Mouse (Mus musculus): Measurements from ENCODE around the gene Mlst8. TPM values are rescaled to one million over a fixed set of nuclear protein-coding genes. Genes with fewer than 3 reads are reported as not detected.
A peak's percentile ranks its signal among the peaks of the same experiment; 100 is the strongest.

The Mlst8 gene
- polyA plus RNA-seq, 1 experiment from 2014 or later: 17.8 TPM

DNA sequence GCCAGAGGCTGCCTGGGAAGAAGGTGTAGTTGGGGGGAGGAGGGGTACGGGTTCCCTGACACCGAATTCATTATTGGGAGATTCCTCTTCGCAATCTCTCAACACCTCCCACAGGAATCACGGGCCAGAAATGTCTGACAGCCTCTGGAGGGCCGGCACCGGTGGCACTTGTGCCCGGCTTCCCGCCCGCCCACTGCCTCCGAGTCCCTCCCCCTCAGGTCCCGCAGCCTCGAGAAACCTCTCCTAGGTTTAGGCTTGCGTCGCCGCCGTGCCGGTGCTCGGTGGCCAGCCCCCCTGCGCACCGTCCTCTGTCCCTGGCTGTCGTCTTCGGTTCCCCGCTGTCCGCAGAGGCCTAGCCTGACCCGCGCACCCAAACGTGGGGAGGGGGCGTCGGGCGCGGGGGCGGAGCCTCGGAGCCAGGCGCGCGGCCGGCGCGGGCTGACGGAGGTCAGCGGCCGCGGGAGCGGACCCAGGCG lies 9.3 kb upstream of the Mlst8 start, which contains the start of gene Caskin1:
Caskin1 (plus strand) TSS at position 416 of the 476 bp plus-strand sequence.
- no peak within 1 kb of the TSS for H3K27ac ChIP-seq (ENCODE audit: poor library complexity, severe bottlenecking)
- H3K36me3 ChIP-seq: no peaks in the 10 kb centered on the region

DNA sequence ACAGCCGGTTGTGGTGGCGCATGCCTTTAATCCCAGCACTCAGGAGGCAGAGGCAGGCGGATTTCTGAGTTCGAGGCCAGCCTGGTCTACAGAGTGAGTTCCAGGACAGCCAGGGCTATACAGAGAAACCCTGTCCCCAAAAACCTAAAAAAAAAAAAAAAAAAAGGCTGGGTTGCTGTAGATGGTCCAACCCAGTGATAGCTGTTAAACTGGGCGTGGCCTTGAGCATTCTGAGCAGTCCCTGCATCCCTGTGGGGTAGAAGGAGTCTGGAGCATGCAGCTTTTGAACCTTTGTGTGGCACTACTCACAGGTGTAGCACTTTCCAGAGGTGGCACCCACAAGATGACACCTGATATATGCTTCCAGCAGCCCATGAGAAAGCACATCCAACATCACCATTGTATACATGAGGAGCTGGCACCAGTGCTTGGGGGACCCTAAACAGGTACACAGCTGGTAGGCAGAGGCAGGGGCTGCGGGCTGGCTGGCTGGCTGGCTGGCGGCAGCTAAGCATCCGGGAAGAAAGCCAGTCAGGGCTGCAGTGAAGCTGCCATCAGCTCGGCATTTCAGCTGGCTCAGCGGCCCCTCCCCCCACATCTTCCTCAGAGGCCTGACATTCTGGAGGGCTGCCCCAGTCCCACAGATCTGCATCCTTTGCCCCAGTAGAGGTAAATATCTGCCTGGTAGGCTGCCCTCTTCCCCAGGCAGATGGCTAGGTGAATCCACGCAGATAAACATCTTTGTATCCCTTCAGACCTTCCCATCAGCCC lies 6.4 kb upstream of the Mlst8 start:
- Histone ChIP-seq H3K4me1 (replicated peaks) (peaks cover 18% of the 10 kb centered on the region), H3K4me2 (no peak overlapping the region), H3K27me3 (replicated peaks) (peaks cover 41% of the 10 kb centered on the region), H3K27ac (ENCODE audit: poor library complexity, severe bottlenecking) (no peak overlapping the region), H3K4me3 (no peak overlapping the region), H3K36me3 (no peaks in the 10 kb centered on the region), H3K9ac (no peak overlapping the region), H3K9me3 (replicated peaks) (no peaks in the 10 kb centered on the region)
- ATAC-seq (ENCODE audit: insufficient number of reproducible peaks, low FRiP score): no peak
- WGBS: 39% methylated on average over 11 of the region's 11 CpGs

More for the DNA sequence above, 9.3 kb upstream of the Mlst8 start, which contains the start of gene Caskin1:
- Histone ChIP-seq H3K4me1 (replicated peaks) (peaks cover 18% of the 10 kb centered on the region), H3K9me3 (replicated peaks) (no peaks in the 10 kb centered on the region), H3K27me3 (replicated peaks) (peaks cover 55% of the 10 kb centered on the region), H3K9ac (peak within 1 kb of the TSS; percentile 83), H3K4me2 (peak within 1 kb of the TSS; percentile 99), H3K4me3 (peak within 1 kb of the TSS; percentile 64)
- WGBS: under 1% methylated on average over 43 of the region's 45 CpGs
- peak; percentile 31 for ATAC-seq (ENCODE audit: insufficient number of reproducible peaks, low FRiP score)

DNA sequence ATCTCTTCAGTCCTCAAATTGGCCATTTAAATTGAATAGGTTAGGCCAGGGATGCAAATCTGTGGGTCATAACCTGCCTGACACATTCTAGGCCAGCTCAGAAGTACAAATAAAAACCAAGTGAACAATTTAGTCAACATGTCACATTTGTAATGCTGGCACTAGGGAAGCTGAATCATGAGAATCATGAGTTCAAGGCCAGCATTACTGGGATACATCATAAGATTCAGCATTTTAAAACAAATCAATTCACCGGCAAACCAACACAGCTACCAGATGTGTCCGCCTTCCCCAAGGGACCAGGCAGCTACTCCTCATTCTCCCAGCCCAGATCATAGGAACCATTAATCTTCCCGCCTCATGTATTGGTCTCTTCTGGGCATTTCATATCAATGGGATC lies 4.6 kb upstream of the Mlst8 start:
- peaks cover 17% of the 10 kb centered on the region for H3K4me1 ChIP-seq (replicated peaks)
- H3K27ac ChIP-seq (ENCODE audit: poor library complexity, severe bottlenecking): no peak overlapping the region
- no peak for ATAC-seq (ENCODE audit: insufficient number of reproducible peaks, low FRiP score)
- peaks cover 24% of the 10 kb centered on the region for H3K27me3 ChIP-seq (replicated peaks)
- H3K4me3 ChIP-seq: no peak overlapping the region
- no peaks in the 10 kb centered on the region for H3K36me3 ChIP-seq
- 81% methylated on average over 3 of the region's 3 CpGs for WGBS
- no peak overlapping the region for H3K4me2 ChIP-seq
- H3K9ac ChIP-seq: no peak overlapping the region
- H3K9me3 ChIP-seq (replicated peaks): no peaks in the 10 kb centered on the region

DNA sequence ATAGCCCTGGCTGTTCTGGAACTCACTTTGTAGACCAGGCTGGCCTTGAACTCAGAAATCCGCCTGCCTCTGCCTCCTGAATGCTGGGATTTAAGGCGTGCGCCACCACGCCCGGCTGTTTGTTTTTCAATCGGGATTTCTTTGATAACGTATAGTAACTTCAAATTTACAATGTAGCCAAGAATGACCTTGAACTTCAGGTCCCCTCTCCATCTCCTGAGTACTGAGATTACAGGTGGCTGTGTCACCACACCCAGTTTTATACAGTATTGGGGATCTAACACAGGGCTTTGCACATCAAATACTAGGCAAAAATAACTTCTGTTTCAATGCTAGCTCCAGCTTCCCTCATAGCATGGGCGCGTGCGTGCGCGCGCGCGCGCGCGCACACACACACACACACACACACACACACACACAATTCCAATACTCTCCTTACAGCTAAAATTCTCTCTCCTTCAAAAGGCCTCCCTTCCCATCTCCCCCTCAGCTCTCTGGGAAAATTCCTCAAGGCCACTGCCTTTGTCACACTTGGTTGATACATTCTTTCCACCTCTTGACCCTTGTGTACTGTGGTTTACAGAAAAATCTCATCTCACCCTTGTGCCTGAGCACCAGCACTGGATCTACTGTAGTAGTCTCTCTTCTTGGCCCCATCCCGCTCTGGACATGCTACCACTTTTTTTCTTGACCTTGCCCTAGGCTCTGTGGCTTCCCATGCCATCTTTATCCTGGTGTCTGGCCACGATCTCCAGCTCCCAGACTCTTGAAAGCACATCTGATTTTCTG lies 2.3 kb upstream of the Mlst8 start:
- Histone ChIP-seq H3K4me2 (no peak overlapping the region), H3K36me3 (peaks cover 15% of the 10 kb centered on the region), H3K4me3 (no peak overlapping the region), H3K27me3 (replicated peaks) (peaks cover 3% of the 10 kb centered on the region; the same call in 1 of the 2 replicates), H3K27ac (ENCODE audit: poor library complexity, severe bottlenecking) (no peak overlapping the region), H3K4me1 (replicated peaks) (peaks cover 21% of the 10 kb centered on the region), H3K9ac (no peak overlapping the region), H3K9me3 (replicated peaks) (no peaks in the 10 kb centered on the region)
- ATAC-seq (ENCODE audit: insufficient number of reproducible peaks, low FRiP score): no peak
- 90% methylated on average over 20 of the region's 20 CpGs for WGBS

DNA sequence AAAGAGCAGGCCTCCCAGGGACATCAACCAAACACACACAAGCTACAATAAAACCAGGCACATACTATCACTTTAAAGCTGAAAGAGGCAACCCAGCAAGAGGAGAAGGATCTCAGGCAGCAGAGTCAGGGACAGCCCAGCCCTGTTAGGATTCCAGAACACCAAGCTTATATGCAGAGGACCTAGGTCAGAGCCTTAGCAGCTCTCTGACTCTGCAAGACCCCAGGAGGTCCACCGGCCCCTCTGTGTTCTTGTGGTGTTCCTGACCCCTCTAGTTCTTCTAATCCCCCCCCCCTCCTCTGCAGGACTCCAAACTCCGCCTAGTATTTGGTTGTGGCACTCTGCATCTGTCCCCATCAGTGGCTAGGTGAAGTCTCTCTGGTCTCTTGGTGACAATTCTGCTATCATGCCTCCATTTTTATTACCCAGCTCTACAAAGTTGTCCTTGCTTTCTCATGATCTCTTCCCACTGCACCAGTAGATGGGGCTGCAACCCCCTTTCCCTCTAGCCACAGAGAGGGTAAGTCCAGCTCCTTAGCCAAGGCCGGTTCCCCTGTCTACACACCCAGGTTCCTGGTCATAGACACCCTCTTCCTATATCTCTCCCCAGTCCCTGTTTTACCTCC lies 1.4 kb upstream of the Mlst8 start:
- Histone ChIP-seq H3K9ac (no peak overlapping the region), H3K36me3 (peaks cover 24% of the 10 kb centered on the region), H3K27me3 (replicated peaks) (no peaks in the 10 kb centered on the region; the same call in 1 of the 2 replicates), H3K27ac (ENCODE audit: poor library complexity, severe bottlenecking) (no peak overlapping the region), H3K4me2 (no peak overlapping the region), H3K4me1 (replicated peaks) (peaks cover 16% of the 10 kb centered on the region), H3K9me3 (replicated peaks) (no peaks in the 10 kb centered on the region), H3K4me3 (no peak overlapping the region)
- ATAC-seq (ENCODE audit: insufficient number of reproducible peaks, low FRiP score): no peak
- 38% methylated on average over 3 of the region's 3 CpGs for WGBS

DNA sequence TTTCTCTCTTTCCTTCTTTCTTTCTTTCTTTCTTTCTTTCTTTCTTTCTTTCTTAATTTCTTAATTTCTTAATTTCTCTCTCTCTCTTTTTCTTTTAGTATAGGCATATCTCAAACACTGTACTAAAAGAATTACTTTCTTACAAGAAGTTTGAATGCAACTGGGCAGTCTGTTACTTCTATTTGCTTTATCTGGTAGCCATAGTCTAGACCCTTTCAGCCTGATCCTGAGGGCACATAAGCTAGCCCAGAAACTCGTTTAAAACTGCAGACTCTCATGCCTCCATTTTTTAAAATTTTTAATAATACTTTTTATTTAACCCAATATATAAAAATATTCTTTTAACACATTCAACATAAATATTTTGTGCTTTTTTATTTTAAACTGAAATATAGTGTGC lies 553 bp upstream of the Mlst8 start:
- H3K27me3 ChIP-seq (replicated peaks): no peaks in the 10 kb centered on the region; the same call in 1 of the 2 replicates
- H3K4me3 ChIP-seq: peak overlapping the region; percentile 79; the same call in 1 of the 2 replicates
- peak overlapping the region; percentile 42 for H3K4me2 ChIP-seq
- no peaks in the 10 kb centered on the region for H3K9me3 ChIP-seq (replicated peaks)
- H3K27ac ChIP-seq (ENCODE audit: poor library complexity, severe bottlenecking): no peak overlapping the region
- ATAC-seq (ENCODE audit: insufficient number of reproducible peaks, low FRiP score): no peak
- H3K9ac ChIP-seq: no peak overlapping the region
- peaks cover 33% of the 10 kb centered on the region for H3K36me3 ChIP-seq
- H3K4me1 ChIP-seq (replicated peaks): peaks cover 16% of the 10 kb centered on the region
- WGBS: 36% methylated on average over 1 of the region's 1 CpGs

DNA sequence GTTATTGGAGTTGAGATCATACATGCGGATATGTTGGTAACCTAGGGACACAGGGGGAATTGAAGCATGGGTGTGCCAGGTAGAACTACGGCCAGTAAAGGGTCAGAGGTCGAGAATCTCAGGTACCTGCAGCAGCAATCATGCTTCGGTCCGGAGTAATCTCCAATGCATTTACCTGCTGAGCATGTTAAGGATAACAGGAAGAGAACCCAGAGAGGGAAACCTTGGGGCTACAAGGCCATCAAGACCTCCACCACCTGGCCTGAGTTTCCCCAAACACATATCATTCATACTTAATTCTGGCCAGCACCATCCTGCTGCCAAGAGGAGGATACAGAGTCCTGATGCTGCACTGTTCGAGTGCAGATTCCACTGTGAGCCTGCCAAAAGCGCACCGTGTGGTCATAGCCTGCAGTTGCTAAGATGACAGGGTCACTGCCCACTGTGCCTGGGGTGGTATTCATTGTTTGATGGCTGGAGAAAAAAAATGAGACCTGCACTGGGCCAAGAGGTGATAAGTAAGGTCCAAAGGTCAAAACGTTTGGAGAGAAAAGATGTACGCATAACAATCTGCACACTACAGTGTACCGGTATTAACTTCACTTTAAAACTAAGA lies 785 bp downstream of the Mlst8 start:
- peaks cover 26% of the 10 kb centered on the region for H3K4me1 ChIP-seq (replicated peaks)
- no peaks in the 10 kb centered on the region for H3K27me3 ChIP-seq (replicated peaks)
- H3K4me3 ChIP-seq: peak overlapping the region; percentile 79
- no peak overlapping the region for H3K27ac ChIP-seq (ENCODE audit: poor library complexity, severe bottlenecking)
- no peaks in the 10 kb centered on the region for H3K9me3 ChIP-seq (replicated peaks)
- peak overlapping the region; percentile 84 for H3K9ac ChIP-seq
- peak overlapping the region; percentile 70 for H3K4me2 ChIP-seq
- ATAC-seq (ENCODE audit: insufficient number of reproducible peaks, low FRiP score): peak; percentile 9; the same call in 1 of the 2 replicates
- 48% methylated on average over 11 of the region's 11 CpGs for WGBS
- H3K36me3 ChIP-seq: peaks cover 46% of the 10 kb centered on the region

DNA sequence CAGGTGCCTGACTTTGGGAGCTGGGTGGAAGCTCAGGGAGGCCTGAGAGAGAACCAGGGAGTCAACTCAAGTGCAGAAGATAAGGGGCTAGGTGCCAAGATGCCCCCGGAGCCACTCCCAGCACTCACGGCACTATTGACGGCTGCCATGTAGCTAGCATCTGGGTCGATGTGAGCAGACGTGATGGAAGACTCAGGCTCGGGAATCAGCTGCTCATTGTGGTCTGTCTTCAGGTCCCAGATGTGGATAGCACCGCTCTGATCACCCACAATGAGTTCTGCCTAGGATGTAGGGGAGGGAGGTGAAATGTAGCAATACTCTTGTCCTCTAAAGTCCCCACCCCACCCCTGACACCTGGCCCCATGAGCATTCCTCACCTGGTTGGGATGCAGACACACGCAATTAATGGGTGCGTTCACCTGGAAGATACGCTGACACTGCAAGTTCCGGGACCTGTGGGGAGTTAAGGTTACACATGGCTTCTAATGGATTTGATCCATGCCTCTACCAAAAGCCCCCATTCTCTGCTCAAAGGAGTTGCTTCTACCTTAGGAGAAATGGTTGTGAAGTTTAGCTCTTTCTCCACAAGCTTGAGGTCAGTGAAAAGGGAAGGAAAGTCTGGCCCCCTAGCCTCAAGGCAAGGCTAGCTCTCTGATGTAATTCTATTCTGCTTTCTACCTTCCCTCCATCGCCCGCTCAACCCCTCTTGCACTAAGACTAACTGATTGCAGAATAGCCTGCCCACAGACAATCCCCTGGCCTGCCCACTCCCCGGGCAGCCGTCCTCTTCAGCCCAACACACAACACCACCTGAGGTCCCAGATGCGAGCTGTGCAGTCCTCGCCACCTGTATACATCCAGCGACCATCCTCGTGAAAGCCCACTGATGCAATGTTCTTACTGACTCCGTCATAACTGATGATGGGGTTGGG lies 1.6 kb downstream of the Mlst8 start:
- Histone ChIP-seq H3K4me2 (no peak overlapping the region; the same call in 1 of the 2 replicates), H3K36me3 (peaks cover 53% of the 10 kb centered on the region), H3K9me3 (replicated peaks) (no peaks in the 10 kb centered on the region), H3K9ac (peak overlapping the region; percentile 84), H3K4me1 (replicated peaks) (peaks cover 33% of the 10 kb centered on the region), H3K27ac (ENCODE audit: poor library complexity, severe bottlenecking) (no peak overlapping the region), H3K4me3 (no peak overlapping the region), H3K27me3 (replicated peaks) (no peaks in the 10 kb centered on the region)
- no peak for ATAC-seq (ENCODE audit: insufficient number of reproducible peaks, low FRiP score)
- 89% methylated on average over 20 of the region's 20 CpGs for WGBS

DNA sequence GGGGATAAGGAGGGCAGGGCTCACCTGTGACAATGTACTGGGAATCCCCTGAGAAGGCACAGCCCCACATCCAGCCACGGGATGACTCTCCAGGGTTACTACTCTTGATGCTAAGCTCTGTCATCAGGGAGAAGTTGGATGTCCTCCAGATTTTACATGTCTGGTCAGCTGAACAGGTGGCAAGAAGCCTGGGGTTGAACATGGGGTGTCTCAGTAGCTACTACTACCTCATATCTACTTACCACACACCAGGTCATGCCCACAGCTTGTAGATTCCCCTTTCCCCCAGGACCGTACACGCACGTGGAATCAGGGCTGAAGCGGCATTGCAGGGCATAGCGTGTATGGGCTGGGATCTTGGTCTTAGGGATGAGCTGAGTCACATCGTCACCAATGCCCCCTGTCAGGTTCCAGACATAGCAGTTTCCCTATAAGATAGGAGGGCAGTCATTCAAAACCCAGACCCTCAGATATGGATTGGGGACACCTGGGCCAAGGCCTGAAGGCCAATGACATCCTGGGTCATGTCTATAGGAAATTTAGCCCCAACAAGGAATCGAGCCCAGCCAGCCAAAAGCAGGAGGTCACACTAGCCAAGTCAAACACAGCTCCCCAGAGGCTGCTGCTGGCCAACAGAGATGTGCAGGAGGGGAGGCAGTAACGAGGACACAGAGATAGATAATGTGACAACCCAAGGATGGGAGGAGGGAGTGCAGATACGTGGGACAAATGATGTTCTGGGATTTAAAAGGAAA lies 2.7 kb downstream of the Mlst8 start:
- no peak overlapping the region for H3K9ac ChIP-seq
- H3K4me1 ChIP-seq (replicated peaks): peaks cover 43% of the 10 kb centered on the region
- 88% methylated on average over 10 of the region's 10 CpGs for WGBS
- no peak overlapping the region for H3K4me3 ChIP-seq
- peaks cover 53% of the 10 kb centered on the region for H3K36me3 ChIP-seq
- H3K27me3 ChIP-seq (replicated peaks): no peaks in the 10 kb centered on the region
- ATAC-seq (ENCODE audit: insufficient number of reproducible peaks, low FRiP score): no peak
- no peak overlapping the region for H3K27ac ChIP-seq (ENCODE audit: poor library complexity, severe bottlenecking)
- H3K4me2 ChIP-seq: no peak overlapping the region
- H3K9me3 ChIP-seq (replicated peaks): no peaks in the 10 kb centered on the region

All from heart, embryonic 12.5 days (tissue).